Mouse (Mus musculus): ENCODE measurements around the gene Ak8. TPM values are rescaled to one million over a fixed set of nuclear protein-coding genes. Genes with fewer than 3 reads are reported as not detected.

Ak8 gene
- polyA plus RNA-seq, 1 experiment from 2014 or later, result 1.2 TPM

DNA sequence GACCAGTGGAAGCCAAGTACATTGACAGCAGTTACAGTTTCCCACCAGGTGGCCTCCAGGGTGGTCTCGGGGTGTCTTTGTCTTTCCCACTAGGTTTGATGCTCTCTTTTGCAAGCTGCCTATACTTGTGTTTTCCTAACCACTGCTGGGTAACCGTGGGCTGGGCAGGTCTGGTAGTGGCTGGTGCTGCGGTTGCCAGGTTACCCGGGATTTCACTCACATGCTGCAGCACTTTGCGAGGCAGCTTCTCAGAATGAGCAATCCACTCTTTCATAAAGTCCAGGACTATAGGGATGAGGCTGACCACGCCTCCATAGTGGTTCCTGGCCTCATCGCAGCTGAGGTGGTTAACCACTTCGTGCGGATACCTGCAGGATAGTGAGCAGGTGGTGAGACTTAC, 7.3 kb upstream of the Ak8 start:
- no peak for ATAC-seq (ENCODE audit: low FRiP score)
- H3K27me3 ChIP-seq, result no peaks in the 10 kb centered on the region
- no peak overlapping the region for H3K4me3 ChIP-seq
- no peak overlapping the region for H3K9ac ChIP-seq
- H3K4me1 ChIP-seq, result no peaks in the 10 kb centered on the region
- H3K27ac ChIP-seq, result no peak overlapping the region
- 67% methylated on average over 9 of the region's 9 CpGs for WGBS
- no peak overlapping the region for H3K4me2 ChIP-seq (replicated peaks)
- H3K36me3 ChIP-seq, result peaks cover 10% of the 10 kb centered on the region
- H3K9me3 ChIP-seq (replicated peaks), result no peaks in the 10 kb centered on the region

GRCm38 (mm10) chr2:28698566-28698965, 1.4 kb upstream of the Ak8 start:
- 84% methylated on average over 5 of the region's 5 CpGs for WGBS
- Histone ChIP-seq H3K4me2 (replicated peaks) (no peak overlapping the region), H3K27ac (no peak overlapping the region)

GRCm38 (mm10) chr2:28701646-28702262, 1.8 kb downstream of the Ak8 start:
- H3K27ac ChIP-seq, result no peak overlapping the region
- no peaks in the 10 kb centered on the region for H3K9me3 ChIP-seq (replicated peaks)
- no peak overlapping the region for H3K4me2 ChIP-seq (replicated peaks)
- no peak overlapping the region for H3K4me3 ChIP-seq
- H3K9ac ChIP-seq, result no peak overlapping the region
- no peak for ATAC-seq (ENCODE audit: low FRiP score)
- no peaks in the 10 kb centered on the region for H3K36me3 ChIP-seq
- peaks cover 9% of the 10 kb centered on the region; the same call in 1 of the 2 replicates for H3K27me3 ChIP-seq
- H3K4me1 ChIP-seq, result peaks cover 14% of the 10 kb centered on the region
- WGBS, result 70% methylated on average over 8 of the region's 8 CpGs

More at GRCm38 (mm10) chr2:28698566-28698965, 1.4 kb upstream of the Ak8 start:
- Histone ChIP-seq H3K36me3 (no peaks in the 10 kb centered on the region), H3K9me3 (replicated peaks) (no peaks in the 10 kb centered on the region), H3K4me3 (no peak overlapping the region), H3K4me1 (peaks cover 14% of the 10 kb centered on the region), H3K9ac (no peak overlapping the region), H3K27me3 (peaks cover 9% of the 10 kb centered on the region; the same call in 1 of the 2 replicates)
- no peak for ATAC-seq (ENCODE audit: low FRiP score)

DNA sequence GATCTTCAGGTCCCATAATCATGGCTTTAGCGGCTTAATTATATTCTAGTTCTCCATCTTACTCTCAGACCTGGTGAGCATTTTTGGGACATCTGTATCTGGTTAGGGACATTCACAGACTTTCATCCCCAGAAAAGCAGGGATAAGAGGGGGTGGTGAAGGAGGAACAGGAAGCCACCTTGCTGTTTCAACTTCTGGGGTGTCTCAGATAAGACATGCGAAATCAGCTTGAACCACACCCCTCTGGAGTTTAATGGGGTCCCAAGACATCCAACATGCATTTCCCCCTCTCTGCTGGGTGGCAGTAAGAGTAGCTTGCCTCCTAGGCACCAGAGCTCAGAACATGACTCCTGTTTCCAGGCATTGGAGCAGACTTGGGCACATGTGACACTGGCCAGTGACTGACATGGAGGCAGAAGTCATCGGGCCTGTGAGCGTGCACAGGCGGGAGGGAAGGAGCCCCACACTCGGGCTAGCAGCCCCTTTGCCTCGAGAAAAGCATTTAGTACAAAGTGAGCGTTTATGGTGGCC, 6.2 kb downstream of the Ak8 start:
- Histone ChIP-seq H3K4me3 (no peak overlapping the region), H3K9ac (no peak overlapping the region), H3K36me3 (no peaks in the 10 kb centered on the region), H3K4me1 (0 out of 2 replicates have a peak, but pooled peaks cover 9% of the 10 kb centered on the region), H3K27ac (no peak overlapping the region), H3K4me2 (replicated peaks) (no peak overlapping the region), H3K27me3 (0 out of 2 replicates have a peak, but pooled peaks cover 3% of the 10 kb centered on the region), H3K9me3 (replicated peaks) (no peaks in the 10 kb centered on the region)
- no peak for ATAC-seq (ENCODE audit: low FRiP score)
- 73% methylated on average over 8 of the region's 8 CpGs for WGBS

DNA sequence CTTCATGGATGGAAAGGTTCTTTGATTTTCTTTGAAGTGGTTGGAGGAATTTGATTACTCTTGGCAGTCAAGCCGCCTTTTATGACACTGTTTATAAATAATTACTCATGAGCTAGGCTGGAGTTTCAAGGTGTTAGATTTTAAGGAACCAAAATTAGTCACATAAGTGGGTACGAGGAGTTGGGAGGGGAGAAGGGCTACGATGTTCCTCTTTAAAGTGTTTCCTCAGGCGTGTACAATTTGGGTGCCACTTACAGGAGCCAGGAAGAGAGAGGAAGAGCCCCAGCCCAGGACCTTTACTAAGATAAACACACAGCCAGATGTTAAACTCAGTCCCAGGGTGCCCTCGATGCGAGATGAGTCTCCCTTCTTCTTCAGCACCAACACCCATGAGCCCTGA, 6.8 kb downstream of the Ak8 start:
- H3K9me3 ChIP-seq (replicated peaks), result no peaks in the 10 kb centered on the region
- H3K9ac ChIP-seq, result no peak overlapping the region
- H3K36me3 ChIP-seq, result no peaks in the 10 kb centered on the region
- H3K4me1 ChIP-seq, result 0 out of 2 replicates have a peak, but pooled peaks cover 9% of the 10 kb centered on the region
- H3K27ac ChIP-seq, result no peak overlapping the region
- H3K4me2 ChIP-seq (replicated peaks), result no peak overlapping the region
- H3K4me3 ChIP-seq, result no peak overlapping the region
- 77% methylated on average over 6 of the region's 6 CpGs for WGBS
- no peak for ATAC-seq (ENCODE audit: low FRiP score)
- H3K27me3 ChIP-seq, result no peaks in the 10 kb centered on the region

DNA sequence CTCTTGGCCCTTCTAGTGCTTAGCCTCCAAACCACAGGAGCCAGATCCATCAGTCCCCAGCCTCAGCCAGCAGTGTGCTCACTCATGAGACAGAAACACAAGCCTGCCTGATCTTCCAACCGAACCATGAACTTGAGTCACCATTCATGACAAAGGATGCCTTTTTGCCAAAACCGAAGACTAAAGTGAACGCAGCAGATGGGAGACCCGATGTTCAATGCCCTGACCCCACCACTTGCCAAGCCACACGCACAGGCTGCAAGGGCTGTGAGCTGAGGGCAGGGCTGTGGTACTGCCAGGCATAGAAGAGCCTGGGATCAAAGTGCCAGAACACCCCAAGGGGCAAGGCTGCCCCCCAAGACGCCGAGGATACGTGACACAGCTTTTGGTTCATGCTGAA, 13.1 kb downstream of the Ak8 start:
- no peak for ATAC-seq (ENCODE audit: low FRiP score)
- no peaks in the 10 kb centered on the region for H3K9me3 ChIP-seq (replicated peaks)
- no peak overlapping the region for H3K4me2 ChIP-seq (replicated peaks)
- H3K36me3 ChIP-seq, result no peaks in the 10 kb centered on the region
- H3K9ac ChIP-seq, result no peak overlapping the region
- 81% methylated on average over 8 of the region's 8 CpGs for WGBS
- no peak overlapping the region for H3K4me3 ChIP-seq
- no peak overlapping the region for H3K27ac ChIP-seq
- H3K27me3 ChIP-seq, result no peaks in the 10 kb centered on the region
- H3K4me1 ChIP-seq, result 0 out of 2 replicates have a peak, but pooled peaks cover 3% of the 10 kb centered on the region

DNA sequence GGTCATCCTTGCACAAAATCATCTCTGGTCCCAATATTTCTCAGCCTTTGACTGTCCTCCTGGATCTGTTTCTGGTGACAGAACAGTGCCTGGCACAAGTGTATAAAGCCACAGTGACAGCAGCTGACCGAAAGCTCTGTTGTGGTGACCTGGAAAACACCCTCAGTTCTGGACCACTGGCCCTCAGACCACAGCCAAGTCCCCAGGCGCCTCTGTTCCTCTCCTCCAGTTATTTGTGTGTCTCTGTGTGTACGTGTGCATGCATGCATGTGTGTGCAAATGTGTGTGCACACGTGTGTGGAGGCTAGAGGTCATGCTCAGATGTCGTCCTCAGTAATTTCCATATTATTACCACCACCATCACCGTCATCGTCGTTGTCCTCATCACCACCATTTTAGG, 22.5 kb downstream of the Ak8 start:
- no peak overlapping the region for H3K9ac ChIP-seq
- 89% methylated on average over 8 of the region's 8 CpGs for WGBS
- no peak overlapping the region for H3K27ac ChIP-seq
- peaks cover 11% of the 10 kb centered on the region for H3K4me1 ChIP-seq
- H3K9me3 ChIP-seq (replicated peaks), result no peaks in the 10 kb centered on the region
- no peaks in the 10 kb centered on the region for H3K36me3 ChIP-seq
- H3K4me2 ChIP-seq (replicated peaks), result no peak overlapping the region
- no peak for ATAC-seq (ENCODE audit: low FRiP score)
- H3K4me3 ChIP-seq, result no peak overlapping the region
- no peaks in the 10 kb centered on the region for H3K27me3 ChIP-seq

DNA sequence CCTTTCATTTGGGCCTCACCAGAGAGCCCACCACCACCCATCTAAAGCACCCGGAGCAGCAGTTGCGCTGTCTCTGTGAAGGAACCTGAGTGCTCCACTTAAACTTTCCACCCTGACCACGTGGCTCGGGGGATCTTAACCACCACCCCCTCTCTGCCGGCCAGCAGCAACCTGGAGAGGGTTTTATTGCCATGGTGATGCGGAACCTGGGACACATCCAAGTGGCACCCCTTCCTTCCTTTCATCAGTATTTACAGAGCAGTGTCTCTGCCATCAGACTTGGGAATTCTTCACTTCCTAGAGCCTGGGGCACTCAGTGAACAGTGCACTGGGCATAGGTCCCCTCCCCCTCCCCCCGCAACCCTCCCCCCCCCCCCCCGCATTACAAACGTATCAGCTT, 23.9 kb downstream of the Ak8 start:
- ATAC-seq (ENCODE audit: low FRiP score), result no peak
- H3K4me1 ChIP-seq, result peaks cover 20% of the 10 kb centered on the region

DNA sequence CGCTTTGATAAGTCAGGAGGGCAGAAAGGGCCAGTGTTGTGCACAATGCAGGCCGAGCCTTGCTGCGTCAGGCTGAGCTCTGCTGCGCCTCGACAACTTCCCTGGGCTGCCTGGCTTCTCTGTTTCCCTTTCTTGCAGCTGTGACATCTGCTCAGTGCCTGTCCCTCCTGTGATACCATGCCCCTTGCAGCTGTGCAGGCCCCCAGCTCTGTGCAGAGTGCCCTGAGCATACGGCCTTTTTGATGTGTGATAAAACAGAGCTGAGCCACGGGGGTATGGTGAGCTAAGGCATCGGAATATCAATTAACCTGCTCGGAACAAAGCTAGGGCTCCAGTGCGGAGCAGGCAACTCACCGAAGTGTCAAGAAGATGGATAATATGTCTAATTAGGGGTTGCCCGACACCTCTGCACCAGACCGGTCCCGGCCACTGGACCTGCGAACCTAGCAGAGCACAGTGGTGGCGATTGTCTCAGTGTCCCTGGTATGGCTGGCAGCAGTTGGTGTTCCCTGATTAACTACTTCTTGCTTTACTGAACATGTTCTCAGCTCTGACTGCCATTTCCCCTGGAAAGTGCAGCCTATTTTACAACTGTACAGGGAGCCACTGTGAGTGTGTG, 27.9 kb downstream of the Ak8 start:
- Histone ChIP-seq H3K27ac (peak overlapping the region; percentile 45; the same call in 1 of the 2 replicates), H3K36me3 (no peaks in the 10 kb centered on the region), H3K4me3 (no peak overlapping the region), H3K9ac (peak overlapping the region; percentile 43; the same call in 1 of the 2 replicates), H3K27me3 (no peaks in the 10 kb centered on the region), H3K4me1 (peaks cover 20% of the 10 kb centered on the region), H3K9me3 (replicated peaks) (no peaks in the 10 kb centered on the region), H3K4me2 (replicated peaks) (peak overlapping the region; percentile 19; the same call in 1 of the 2 replicates)
- 8% methylated on average over 16 of the region's 16 CpGs for WGBS
- ATAC-seq (ENCODE audit: low FRiP score), result peak; percentile 78

More for the DNA sequence above, 23.9 kb downstream of the Ak8 start:
- Histone ChIP-seq H3K27ac (no peak overlapping the region), H3K9me3 (replicated peaks) (no peaks in the 10 kb centered on the region), H3K9ac (no peak overlapping the region), H3K27me3 (no peaks in the 10 kb centered on the region), H3K36me3 (no peaks in the 10 kb centered on the region), H3K4me2 (replicated peaks) (no peak overlapping the region), H3K4me3 (no peak overlapping the region)
- 67% methylated on average over 9 of the region's 9 CpGs for WGBS

DNA sequence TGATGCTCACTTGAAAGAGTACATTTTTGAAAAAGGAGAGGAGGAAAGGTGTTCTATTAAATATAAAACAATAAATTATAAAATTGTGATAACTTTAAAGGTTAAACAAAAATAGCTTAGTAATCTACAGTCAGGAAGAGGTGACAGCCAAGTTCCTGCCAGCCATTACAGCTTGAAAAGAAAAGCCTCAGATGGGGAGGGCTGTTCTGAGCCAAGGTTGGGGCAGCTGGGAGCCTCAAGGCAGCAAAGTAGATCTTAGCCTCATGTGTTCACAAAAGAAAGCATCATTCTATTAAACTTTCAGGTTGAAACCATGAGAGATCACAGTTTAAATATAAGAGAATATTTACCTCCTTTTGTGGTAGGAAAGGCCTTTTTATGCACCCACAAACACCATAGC, 30.7 kb downstream of the Ak8 start:
- ATAC-seq (ENCODE audit: low FRiP score), result no peak
- Histone ChIP-seq H3K36me3 (no peaks in the 10 kb centered on the region), H3K9me3 (replicated peaks) (no peaks in the 10 kb centered on the region), H3K27ac (no peak overlapping the region), H3K27me3 (no peaks in the 10 kb centered on the region), H3K4me1 (peaks cover 16% of the 10 kb centered on the region), H3K9ac (no peak overlapping the region), H3K4me2 (replicated peaks) (no peak overlapping the region), H3K4me3 (no peak overlapping the region)

GRCm38 (mm10) chr2:28737112-28737511, 37.1 kb downstream of the Ak8 start:
- Histone ChIP-seq H3K4me2 (replicated peaks) (no peak overlapping the region), H3K27ac (no peak overlapping the region), H3K9ac (no peak overlapping the region), H3K4me1 (no peaks in the 10 kb centered on the region), H3K36me3 (no peaks in the 10 kb centered on the region), H3K4me3 (no peak overlapping the region), H3K9me3 (replicated peaks) (no peaks in the 10 kb centered on the region), H3K27me3 (peaks cover 7% of the 10 kb centered on the region; the same call in 1 of the 2 replicates)
- ATAC-seq (ENCODE audit: low FRiP score), result no peak
- WGBS, result 89% methylated on average over 5 of the region's 5 CpGs

DNA sequence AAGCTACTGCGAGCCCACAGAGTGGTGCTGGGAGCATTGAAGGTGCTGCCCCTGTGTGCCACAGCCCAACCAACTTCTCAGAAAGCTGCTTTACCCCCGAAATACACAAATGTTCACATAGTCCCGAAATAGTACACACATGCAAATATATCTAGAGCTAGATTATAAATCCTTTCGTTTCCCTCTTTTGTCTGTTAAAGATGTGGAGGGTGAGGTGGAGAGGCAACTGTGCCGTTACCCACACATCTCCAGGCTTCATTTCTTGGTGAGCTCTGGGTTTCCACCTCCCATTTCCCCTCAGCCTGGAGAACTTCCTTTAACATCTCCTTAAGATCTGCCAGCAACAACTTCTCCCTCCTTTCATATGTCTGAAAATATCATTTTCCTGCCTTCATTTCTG, 40.2 kb downstream of the Ak8 start:
- Histone ChIP-seq H3K36me3 (no peaks in the 10 kb centered on the region), H3K4me2 (replicated peaks) (no peak overlapping the region), H3K4me1 (no peaks in the 10 kb centered on the region), H3K9ac (no peak overlapping the region), H3K4me3 (no peak overlapping the region), H3K27ac (no peak overlapping the region), H3K27me3 (peaks cover 9% of the 10 kb centered on the region; the same call in 1 of the 2 replicates), H3K9me3 (replicated peaks) (no peaks in the 10 kb centered on the region)
- WGBS, result 90% methylated on average over 5 of the region's 5 CpGs
- no peak for ATAC-seq (ENCODE audit: low FRiP score)

Measured in hindbrain, embryonic 12.5 days (tissue).